Mouse (Mus musculus): ENCODE results near the gene Hs6st3.

DNA sequence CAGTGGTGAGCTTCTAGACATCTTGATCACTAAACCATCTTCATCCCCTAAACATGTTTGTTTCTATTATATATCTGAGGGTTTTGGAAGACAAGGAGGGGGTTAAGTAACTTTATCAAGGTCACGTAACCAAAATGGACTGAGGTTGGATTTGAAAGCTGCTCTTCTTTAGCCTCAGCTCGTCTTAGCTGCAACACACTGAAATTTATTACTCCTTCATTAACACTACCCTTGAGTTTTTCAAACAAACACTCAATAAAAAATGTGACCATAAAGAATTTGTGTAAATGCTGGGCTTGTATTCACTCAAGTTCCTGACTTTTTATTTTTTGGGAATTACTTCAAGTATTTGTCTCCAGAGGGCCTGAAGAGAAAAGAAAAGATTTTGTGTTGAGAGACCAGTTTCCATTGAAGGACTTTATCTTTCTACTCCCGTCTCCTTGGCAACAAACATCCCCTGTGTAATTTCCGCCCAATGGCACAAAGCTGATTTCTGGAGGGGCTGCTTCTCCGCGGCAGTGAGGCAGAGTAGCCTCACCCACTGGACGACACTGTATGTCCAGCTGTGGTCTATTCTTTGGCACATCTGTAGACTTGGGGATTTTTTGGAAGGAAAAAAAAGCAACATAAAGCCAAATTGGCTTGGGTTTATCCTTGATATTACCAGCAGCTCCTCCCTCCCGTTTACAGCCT is 696.0 kb downstream of the Hs6st3 start:
- TF ChIP-seq CTCF (conservative IDR thresholded peaks at IDR 0.05; ENCODE audit: low read length), result no peak
- no peak for TF ChIP-seq NANOG (IDR thresholded peaks at IDR 0.05; ENCODE audit: borderline replicate concordance, low read length)
